9 mouse cellular contexts compared by ENCODE assay signal in the genomic region with DNA sequence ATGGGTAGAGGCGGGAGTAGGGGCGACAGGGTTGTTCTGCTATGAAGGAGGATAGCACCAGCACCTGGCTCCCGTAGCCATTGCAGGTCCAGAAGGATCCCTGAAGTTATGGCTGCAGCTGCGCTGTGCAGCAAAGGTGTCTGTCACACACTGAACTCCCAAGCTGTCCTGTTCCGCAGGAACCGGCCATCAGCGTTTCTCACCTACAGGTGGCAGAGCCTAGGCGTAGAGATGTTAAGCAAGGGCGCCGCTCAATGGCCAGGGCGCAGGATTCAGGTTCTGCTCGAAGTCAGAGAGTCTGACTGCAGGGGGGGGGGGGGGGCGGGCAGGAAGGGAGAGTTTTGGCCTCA.
DNase-seq lines count a peak whose midpoint lies in the region; ATAC-seq lines count a peak whose summit lies in the region.
"Had no signal": no experiment of that assay in that cellular context is flagged by ENCODE, and none has a peak within 500 bp of the region (broad histone marks: within the 10 kb centered on the region; RNA-seq: fewer than 3 reads in every experiment).

No protein-coding gene starts in this region.

- intact Hi-C loops in heart, postnatal 25 days (cut with DNase I), result loop anchor here (5.0 kb wide), 1 partner anchor 240 kb away; the partner anchor contains the start of gene Foxd2

- DNase-seq in heart, postnatal 25 days (ENCODE audit: low spot score), result no peak
- DNase-seq in c-Kit-positive CD71-positive TER-119-negative erythroid progenitor cells, embryonic 14.5 days (ENCODE audit: low read depth), result peak; percentile 7
- no peak for DNase-seq in midbrain, embryonic 14.5 days
- no peak for DNase-seq in adrenal gland, postnatal 14 days
- DNase-seq in layer of hippocampus, adult 9-10 months (ENCODE audit: low spot score), result no peak
- DNase-seq in cerebellum, adult 9-11 months, result no peak
- DNase-seq: cerebellum, adult 9-10 months had no signal

- H3K4me1 ChIP-seq in heart, embryonic 15.5 days (replicated peaks), result peaks cover 15% of the 10 kb centered on the region
- H3K4me1 ChIP-seq in hindbrain, embryonic 16.5 days (ENCODE audit: control insufficient read depth, insufficient read depth, low read depth, low read length), result peaks cover 11% of the 10 kb centered on the region
- peaks cover 13% of the 10 kb centered on the region for H3K4me1 ChIP-seq in midbrain, embryonic 14.5 days (ENCODE audit: control insufficient read depth, insufficient read depth, low read length)

- no peaks in the 10 kb centered on the region for H3K36me3 ChIP-seq in heart, embryonic 15.5 days
- H3K36me3 ChIP-seq in hindbrain, embryonic 16.5 days (ENCODE audit: control insufficient read depth, insufficient read depth, low read length), result no peaks in the 10 kb centered on the region
- H3K36me3 ChIP-seq in midbrain, embryonic 14.5 days (ENCODE audit: control insufficient read depth, insufficient read depth, low read length), result no peaks in the 10 kb centered on the region

- peaks cover 70% of the 10 kb centered on the region for H3K27me3 ChIP-seq in heart, embryonic 15.5 days
- peaks cover 29% of the 10 kb centered on the region for H3K27me3 ChIP-seq in hindbrain, embryonic 16.5 days (replicated peaks; ENCODE audit: control insufficient read depth, insufficient read depth, low read length)
- H3K27me3 ChIP-seq in midbrain, embryonic 14.5 days (ENCODE audit: control insufficient read depth, insufficient read depth, low read length), result peaks cover 32% of the 10 kb centered on the region

- peak overlapping the region; percentile 35 for H3K4me3 ChIP-seq in heart, embryonic 15.5 days
- H3K4me3 ChIP-seq in hindbrain, embryonic 16.5 days (ENCODE audit: low read length), result peak overlapping the region; percentile 38
- H3K4me3 ChIP-seq in midbrain, embryonic 14.5 days (replicated peaks; ENCODE audit: low read depth, low read length), result peak overlapping the region; percentile 29

- WGBS in heart, embryonic 15.5 days, result 12% methylated on average over 12 of the region's 13 CpGs
- WGBS in hindbrain, embryonic 16.5 days, result 9% methylated on average over 13 of the region's 13 CpGs
- WGBS in midbrain, embryonic 14.5 days, result 7% methylated on average over 12 of the region's 13 CpGs

- ATAC-seq in heart, embryonic 15.5 days (replicated peaks; ENCODE audit: insufficient number of reproducible peaks, insufficient read depth, low FRiP score, low read depth), result 0 out of 2 replicates have a peak, but pooled peaks have one; percentile 7
- peak; percentile 6; the same call in 1 of the 2 replicates for ATAC-seq in hindbrain, embryonic 16.5 days
- no peak for ATAC-seq in midbrain, embryonic 14.5 days (ENCODE audit: low FRiP score, low TSS enrichment)

- peak overlapping the region; percentile 59 for H3K4me2 ChIP-seq in heart, embryonic 15.5 days
- peak overlapping the region; percentile 64 for H3K4me2 ChIP-seq in hindbrain, embryonic 16.5 days (ENCODE audit: low read length)
- peak overlapping the region; percentile 54 for H3K4me2 ChIP-seq in midbrain, embryonic 14.5 days (ENCODE audit: low read length)

- no peaks in the 10 kb centered on the region for H3K9me3 ChIP-seq in heart, embryonic 15.5 days (replicated peaks)
- no peaks in the 10 kb centered on the region for H3K9me3 ChIP-seq in hindbrain, embryonic 16.5 days (ENCODE audit: control insufficient read depth, low read length)
- H3K9me3 ChIP-seq in midbrain, embryonic 14.5 days (ENCODE audit: control insufficient read depth, low read length), result no peaks in the 10 kb centered on the region

- H3K9ac ChIP-seq in heart, embryonic 15.5 days, result peak overlapping the region; percentile 28; the same call in 1 of the 2 replicates
- peak overlapping the region; percentile 33 for H3K9ac ChIP-seq in hindbrain, embryonic 16.5 days (ENCODE audit: low read depth, low read length)
- 0 out of 2 replicates have a peak overlapping the region, but pooled peaks have one; percentile 34 for H3K9ac ChIP-seq in midbrain, embryonic 14.5 days (replicated peaks; ENCODE audit: low read length)

- no peak overlapping the region for H3K27ac ChIP-seq in heart, embryonic 15.5 days
- H3K27ac ChIP-seq in hindbrain, embryonic 16.5 days (ENCODE audit: low read depth, low read length), result no peak overlapping the region
- no peak overlapping the region for H3K27ac ChIP-seq in midbrain, embryonic 14.5 days (replicated peaks; ENCODE audit: low read depth, low read length)
